Mouse (Mus musculus): ENCODE data around the gene Syk.

- TF ChIP-seq POLR2A (IDR thresholded peaks at IDR 0.05; ENCODE audit: low read depth, low read length) (no peak), CTCF (conservative IDR thresholded peaks at IDR 0.05; ENCODE audit: insufficient read depth, insufficient read length, low read depth, low read length) (no peak)
Measured at GRCm38 (mm10) chr13:52570276-52570675, 12.7 kb upstream of the Syk start.
